Mouse (Mus musculus) neural tube, embryonic 14.5 days (tissue): Measurements from ENCODE around the gene Antxr1. TPM values are rescaled to one million over a fixed set of nuclear protein-coding genes. Genes with fewer than 3 reads are reported as not detected.

ENCODE experiments used
- ATAC-seq: fragments of 200-750 bp; cut with Nextera tagmentation; 2 replicates; pipeline ENCODE4 v1.8.0; 2017; ENCODE audit warnings: low read depth, mild to moderate bottlenecking, moderate TSS enrichment, moderate library complexity
- H3K27ac ChIP-seq: fragments of 300-500 bp; sonication (generic); 2 replicates; pipeline ENCODE4 v1.5.1; 2014; ENCODE audit warnings: low read depth, mild to moderate bottlenecking, control low read depth, low read length, moderate library complexity, mixed read lengths
- H3K27me3 ChIP-seq: fragments of 300-500 bp; sonication (generic); 2 replicates; pipeline ENCODE4 v1.6.1; 2014; ENCODE audit warnings: low read length; ENCODE audit not compliant: control insufficient read depth, insufficient read depth
- H3K36me3 ChIP-seq: fragments of 300-500 bp; sonication (generic); 2 replicates; pipeline ENCODE4 v1.6.1; 2014; ENCODE audit warnings: low read length, mixed read lengths; ENCODE audit not compliant: control insufficient read depth, insufficient read depth
- H3K4me1 ChIP-seq: fragments of 300-500 bp; sonication (generic); 2 replicates; pipeline ENCODE4 v1.6.1; 2014; ENCODE audit warnings: low read length; ENCODE audit not compliant: control insufficient read depth, insufficient read depth
- H3K4me2 ChIP-seq: fragments of 300-500 bp; sonication (generic); 2 replicates; pipeline ENCODE4 v1.6.1; 2014; ENCODE audit warnings: mild to moderate bottlenecking, low read depth, low read length, control low read depth
- H3K4me3 ChIP-seq: fragments of 300-500 bp; sonication (generic); 2 replicates; pipeline ENCODE4 v1.5.1; 2014; ENCODE audit warnings: low read depth, low read length, control low read depth, mixed read lengths
- H3K9ac ChIP-seq: fragments of 300-500 bp; sonication (generic); replicated peaks from 2 replicates; pipeline ENCODE4 v1.6.1; 2014; ENCODE audit warnings: low read depth, mild to moderate bottlenecking, control low read depth, low read length, mixed read lengths
- H3K9me3 ChIP-seq: fragments of 300-500 bp; sonication (generic); 2 replicates; pipeline ENCODE4 v1.6.1; 2016; ENCODE audit warnings: low read length; ENCODE audit not compliant: control insufficient read depth
- WGBS: fragments of 180-500 bp; shearing (Covaris S2); extraction: QIAGEN DNeasy Blood & Tissue Kit; methylation state at CpG from one replicate; pipeline ENCODE4 v1.1.7; 2014; 5-methylcytosine and 5-hydroxymethylcytosine counted together
- polyA plus RNA-seq: library from polyadenylated mRNA; unstranded; fragments of >200 nt; fragmentation: Nextera tagmentation; extraction: Ambion mirVana; gene quantifications from 2 replicates; pipeline ENCODE4 v1.2.1, GENCODE M21; 2014

Antxr1 gene
- polyA plus RNA-seq, 1 experiment from 2014 or later = 6.5 TPM

- no peak overlapping the region for H3K27ac ChIP-seq
- 0 out of 2 replicates have a peak, but pooled peaks cover 2% of the 10 kb centered on the region for H3K4me1 ChIP-seq
- no peak overlapping the region for H3K4me3 ChIP-seq
- no peak overlapping the region for H3K4me2 ChIP-seq
- no peaks in the 10 kb centered on the region for H3K36me3 ChIP-seq
- 71% methylated on average over 5 of the region's 5 CpGs for WGBS
- no peaks in the 10 kb centered on the region for H3K27me3 ChIP-seq
- ATAC-seq = no peak
- H3K9me3 ChIP-seq = no peaks in the 10 kb centered on the region
- no peak overlapping the region for H3K9ac ChIP-seq
These were observed 32.9 kb downstream of the Antxr1 start for GRCm38 (mm10) chr6:87302746-87303145.

DNA sequence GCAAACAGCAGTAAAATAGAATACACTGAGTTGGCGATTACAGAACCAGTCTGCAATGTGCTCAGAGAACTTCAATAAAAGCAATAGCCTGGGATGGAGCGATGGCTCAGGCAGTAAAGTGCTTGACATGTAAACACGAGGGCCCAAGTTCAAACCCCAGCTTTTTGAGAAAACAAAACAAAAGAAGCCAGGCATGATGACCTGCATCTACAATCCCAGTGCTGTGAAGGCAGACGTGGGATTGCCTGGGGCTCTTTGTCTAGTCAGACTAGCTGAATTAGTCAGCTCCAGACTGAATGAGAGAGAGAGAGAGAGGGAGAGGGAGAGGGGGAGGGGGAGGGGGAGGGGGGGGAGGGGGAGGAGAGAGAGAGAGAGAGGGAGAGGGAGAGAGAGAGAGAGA is 33.6 kb downstream of the Antxr1 start:
- Histone ChIP-seq H3K36me3 (no peaks in the 10 kb centered on the region), H3K9ac (no peak overlapping the region), H3K4me3 (no peak overlapping the region), H3K27ac (no peak overlapping the region), H3K4me2 (no peak overlapping the region), H3K27me3 (no peaks in the 10 kb centered on the region), H3K4me1 (0 out of 2 replicates have a peak, but pooled peaks cover 2% of the 10 kb centered on the region), H3K9me3 (no peaks in the 10 kb centered on the region)
- no peak for ATAC-seq
- WGBS = 27% methylated on average over 4 of the region's 4 CpGs

GRCm38 (mm10) chr6:87294904-87295303 is 40.7 kb downstream of the Antxr1 start:
- Histone ChIP-seq H3K4me3 (no peak overlapping the region), H3K4me2 (no peak overlapping the region), H3K4me1 (0 out of 2 replicates have a peak, but pooled peaks cover 2% of the 10 kb centered on the region), H3K9me3 (peaks cover 3% of the 10 kb centered on the region; the same call in 1 of the 2 replicates), H3K36me3 (no peaks in the 10 kb centered on the region), H3K27me3 (no peaks in the 10 kb centered on the region), H3K9ac (no peak overlapping the region), H3K27ac (no peak overlapping the region)
- no peak for ATAC-seq
- 95% methylated on average over 3 of the region's 3 CpGs for WGBS

DNA sequence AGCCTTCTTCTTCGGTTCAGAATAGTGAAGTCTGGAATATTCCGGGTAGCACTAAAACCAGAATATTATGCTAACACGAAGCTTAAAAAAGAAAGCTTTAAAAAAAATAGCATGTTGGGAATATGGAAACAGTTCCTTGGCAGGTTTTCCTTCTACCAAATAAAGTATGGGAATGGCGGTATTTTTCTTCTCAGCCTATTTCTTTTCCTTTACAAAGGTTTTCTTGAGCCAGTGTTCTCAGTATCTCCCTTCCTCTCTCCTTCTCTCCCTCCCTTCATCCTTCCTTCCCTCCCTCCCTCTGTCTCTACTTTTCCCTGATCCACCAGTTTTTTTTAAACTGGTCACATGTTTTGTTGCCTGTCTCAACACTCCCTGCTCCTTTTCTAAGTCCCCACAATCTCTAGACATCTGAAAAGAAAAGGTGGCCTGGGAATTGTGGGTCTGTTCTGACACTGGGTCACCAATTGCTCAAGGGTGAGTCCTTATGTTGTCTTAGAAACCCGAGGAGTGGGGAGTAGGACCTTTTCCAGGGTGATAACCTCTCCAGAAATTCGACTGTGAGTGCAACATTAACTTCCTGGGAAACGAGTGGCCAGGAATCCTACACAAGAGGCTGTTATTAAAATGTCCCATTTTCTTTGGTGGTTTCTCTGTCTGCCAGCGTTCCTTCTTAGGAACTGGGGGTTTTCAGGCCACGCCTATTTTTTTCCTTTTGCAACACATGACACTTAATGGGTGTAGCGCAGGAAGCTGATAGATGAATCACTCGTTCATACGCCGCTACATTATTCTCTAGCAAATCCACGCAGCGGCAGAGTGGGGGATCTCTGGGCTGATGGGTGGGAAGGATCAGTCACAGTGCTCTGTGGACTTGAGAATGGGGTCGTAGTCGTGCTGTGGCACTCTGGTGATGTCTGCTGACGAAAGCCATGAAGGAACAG is 42.4 kb downstream of the Antxr1 start:
- H3K27me3 ChIP-seq = no peaks in the 10 kb centered on the region
- H3K4me1 ChIP-seq = no peaks in the 10 kb centered on the region
- no peak overlapping the region for H3K9ac ChIP-seq
- H3K4me2 ChIP-seq = no peak overlapping the region
- H3K4me3 ChIP-seq = no peak overlapping the region
- no peak for ATAC-seq
- H3K36me3 ChIP-seq = no peaks in the 10 kb centered on the region
- no peak overlapping the region for H3K27ac ChIP-seq
- 89% methylated on average over 18 of the region's 18 CpGs for WGBS
- H3K9me3 ChIP-seq = peaks cover 3% of the 10 kb centered on the region; the same call in 1 of the 2 replicates

DNA sequence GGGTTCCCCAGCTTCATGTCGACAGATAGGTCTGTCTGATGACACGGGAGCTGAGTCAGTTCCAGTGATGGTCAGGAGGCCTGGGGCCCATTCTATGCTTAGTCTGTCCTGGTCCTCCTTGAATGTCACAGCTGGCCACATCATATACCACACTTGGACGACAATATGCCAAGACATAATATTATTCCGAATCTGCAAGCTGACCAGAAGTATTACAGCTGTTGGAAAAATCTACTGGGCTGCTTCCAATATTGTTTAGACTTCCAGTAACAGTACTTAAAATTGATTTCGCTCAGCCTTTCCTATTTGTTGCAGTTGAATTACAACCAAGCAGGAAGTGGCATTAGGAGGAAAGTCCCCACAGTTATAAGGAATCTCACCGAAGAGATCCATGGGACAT is 48.4 kb downstream of the Antxr1 start:
- Histone ChIP-seq H3K4me1 (0 out of 2 replicates have a peak, but pooled peaks cover 4% of the 10 kb centered on the region), H3K9ac (no peak overlapping the region), H3K27me3 (no peaks in the 10 kb centered on the region), H3K9me3 (peaks cover 3% of the 10 kb centered on the region; the same call in 1 of the 2 replicates), H3K4me3 (no peak overlapping the region), H3K4me2 (no peak overlapping the region), H3K36me3 (no peaks in the 10 kb centered on the region), H3K27ac (no peak overlapping the region)
- no peak for ATAC-seq
- 93% methylated on average over 6 of the region's 6 CpGs for WGBS

DNA sequence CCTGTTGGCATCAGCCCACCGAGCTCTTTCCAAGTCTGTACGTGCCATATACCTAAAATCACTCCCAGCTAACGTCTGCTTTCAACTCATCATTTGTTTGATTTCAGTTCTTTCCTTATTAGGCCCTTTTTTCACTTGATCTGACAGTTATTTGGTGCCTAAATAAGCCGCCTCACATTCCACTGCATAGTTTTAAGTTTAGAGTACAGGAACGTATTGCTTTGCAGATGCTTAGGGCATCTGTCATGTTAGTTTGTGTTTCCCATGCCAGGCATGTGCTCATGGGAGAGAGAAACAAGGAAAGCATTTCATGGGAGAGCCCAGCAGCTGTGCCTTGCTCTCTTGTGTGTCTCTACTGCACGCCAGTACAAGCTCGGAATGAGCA is 50.3 kb downstream of the Antxr1 start:
- Histone ChIP-seq H3K4me2 (no peak overlapping the region), H3K9me3 (no peaks in the 10 kb centered on the region), H3K9ac (no peak overlapping the region), H3K27ac (0 out of 2 replicates have a peak overlapping the region, but pooled peaks have one; percentile 34), H3K36me3 (no peaks in the 10 kb centered on the region), H3K4me1 (0 out of 2 replicates have a peak, but pooled peaks cover 4% of the 10 kb centered on the region), H3K4me3 (no peak overlapping the region), H3K27me3 (no peaks in the 10 kb centered on the region)
- no peak for ATAC-seq
- WGBS = 78% methylated on average over 7 of the region's 7 CpGs

DNA sequence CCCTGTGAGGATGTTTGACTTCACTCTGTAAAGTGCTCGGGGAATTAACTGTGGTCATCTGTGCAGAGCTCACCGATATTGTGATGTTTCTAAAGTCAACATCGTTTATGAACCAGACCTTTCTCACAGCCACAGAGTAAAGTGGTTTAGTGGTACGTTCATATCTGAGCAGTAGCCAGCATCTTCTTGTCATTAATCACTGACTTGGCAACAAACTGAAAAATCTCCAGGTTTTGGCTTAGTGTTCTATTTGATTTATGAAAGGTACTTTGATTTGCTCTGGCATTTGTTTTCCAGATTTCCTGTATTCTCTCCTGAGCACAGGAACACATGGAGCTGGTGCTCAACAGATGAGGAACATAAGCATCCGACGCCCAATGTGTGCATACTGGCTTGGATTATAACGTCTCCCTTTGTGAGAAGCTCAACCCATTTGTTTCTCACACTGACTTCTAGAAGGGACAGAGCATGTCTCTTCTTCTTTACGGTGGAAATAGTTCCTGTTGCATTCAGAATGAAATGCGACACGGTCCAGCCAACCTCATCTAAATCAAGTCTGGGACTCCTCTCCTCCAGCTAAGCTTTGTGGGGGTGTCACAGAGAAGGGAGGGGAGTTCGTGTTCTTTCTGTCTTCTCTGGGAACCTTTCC is 50.8 kb downstream of the Antxr1 start:
- H3K4me3 ChIP-seq = no peak overlapping the region
- H3K9ac ChIP-seq = no peak overlapping the region
- H3K36me3 ChIP-seq = no peaks in the 10 kb centered on the region
- no peak for ATAC-seq
- H3K9me3 ChIP-seq = no peaks in the 10 kb centered on the region
- no peak overlapping the region for H3K27ac ChIP-seq
- no peaks in the 10 kb centered on the region for H3K27me3 ChIP-seq
- H3K4me1 ChIP-seq = 0 out of 2 replicates have a peak, but pooled peaks cover 4% of the 10 kb centered on the region
- no peak overlapping the region for H3K4me2 ChIP-seq
- WGBS = 70% methylated on average over 11 of the region's 11 CpGs

DNA sequence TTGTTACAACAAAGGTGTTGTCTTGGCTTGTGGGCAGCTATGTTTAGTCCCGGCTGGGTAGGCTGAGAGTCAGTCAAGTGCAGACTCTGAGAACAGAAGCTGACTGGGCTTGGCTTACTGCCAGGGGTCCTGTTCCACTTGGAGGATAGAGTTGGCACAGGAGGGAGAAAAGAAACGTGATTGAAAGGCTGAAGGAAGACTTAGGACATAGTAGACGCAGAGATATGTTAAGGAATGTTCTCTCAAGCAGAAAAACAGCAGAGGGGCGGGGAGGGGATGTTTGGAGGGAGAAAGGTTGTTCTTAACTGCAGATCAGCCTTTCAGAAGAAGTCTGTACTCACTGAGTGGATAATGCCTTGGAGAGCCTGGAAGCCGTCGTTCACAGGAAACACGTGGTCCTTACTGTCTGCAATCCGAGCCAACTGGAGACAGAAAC is 53.3 kb downstream of the Antxr1 start:
- 56% methylated on average over 8 of the region's 8 CpGs for WGBS
- Histone ChIP-seq H3K4me3 (no peak overlapping the region), H3K4me2 (no peak overlapping the region), H3K9me3 (no peaks in the 10 kb centered on the region), H3K27me3 (no peaks in the 10 kb centered on the region), H3K27ac (no peak overlapping the region), H3K9ac (no peak overlapping the region), H3K36me3 (no peaks in the 10 kb centered on the region), H3K4me1 (0 out of 2 replicates have a peak, but pooled peaks cover 7% of the 10 kb centered on the region)
- peak; percentile 54; the same call in 1 of the 2 replicates for ATAC-seq

DNA sequence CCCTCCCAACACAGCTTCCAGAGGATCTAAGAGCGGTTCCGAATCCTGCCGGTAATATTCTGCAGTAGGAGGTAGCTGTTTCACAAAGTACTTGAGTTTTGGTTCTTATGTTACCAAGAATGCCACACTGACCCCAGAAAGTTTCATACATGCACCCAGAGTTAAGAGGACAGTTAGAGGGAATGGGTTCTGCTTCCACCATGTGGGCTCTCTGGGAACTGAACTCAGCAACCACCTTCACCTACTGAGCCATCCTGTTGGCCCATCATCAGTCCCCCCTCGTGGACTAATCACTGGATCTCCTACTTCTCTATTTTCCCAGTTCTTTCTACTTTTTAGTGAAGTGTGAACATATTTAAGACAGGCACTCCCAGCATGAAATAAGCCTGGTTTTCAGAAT is 53.9 kb downstream of the Antxr1 start:
- peaks cover 7% of the 10 kb centered on the region; the same call in 1 of the 2 replicates for H3K4me1 ChIP-seq
- WGBS = 92% methylated on average over 4 of the region's 4 CpGs
- ATAC-seq = no peak
- no peak overlapping the region for H3K9ac ChIP-seq
- H3K4me2 ChIP-seq = no peak overlapping the region
- H3K4me3 ChIP-seq = no peak overlapping the region
- no peaks in the 10 kb centered on the region for H3K27me3 ChIP-seq
- no peaks in the 10 kb centered on the region for H3K36me3 ChIP-seq
- no peak overlapping the region for H3K27ac ChIP-seq
- H3K9me3 ChIP-seq = no peaks in the 10 kb centered on the region
